Mouse (Mus musculus) MEL (cell line): ENCODE measurements around the gene Sgms1. TPM values are rescaled to one million over a fixed set of nuclear protein-coding genes. Genes with fewer than 3 reads are reported as not detected.

Experiments
- DNase-seq: peaks from one replicate; pipeline ENCODE4 v3.0.0; 2011; ENCODE audit warnings: low read depth, low spot score
- H3K27ac ChIP-seq: 2 replicates; pipeline ENCODE4 v1.5.1; 2012; ENCODE audit warnings: low read depth, mild to moderate bottlenecking, control low read depth, low read length, moderate library complexity; ENCODE audit not compliant: control insufficient read depth
- H3K27me3 ChIP-seq, 2 experiments: fragments of 150-350 bp in 1 of 2; sonication (generic) in 1 of 2; 2 replicates each; pipeline ENCODE4 v1.6.1; 2012; ENCODE audit warnings: low read length in 2 of 2, mild to moderate bottlenecking in 2 of 2, improper control_type of control experiment in 1 of 2, moderate library complexity in 1 of 2; ENCODE audit not compliant: insufficient read depth in 2 of 2, control insufficient read depth in 1 of 2
- H3K36me3 ChIP-seq, 2 experiments: 2 replicates each; pipeline ENCODE4 v1.6.1; 2012 to 2014; ENCODE audit warnings: low read length in 2 of 2, improper control_type of control experiment in 1 of 2, inconsistent platforms in 1 of 2, mild to moderate bottlenecking in 1 of 2; ENCODE audit not compliant: insufficient read depth in 2 of 2, control insufficient read depth in 1 of 2
- H3K4me1 ChIP-seq, 2 experiments: fragments of 150-350 bp in 1 of 2; sonication (generic) in 1 of 2; 2 replicates each; pipeline ENCODE4 v1.6.1; 2012; ENCODE audit warnings: low read length in 2 of 2, improper control_type of control experiment in 1 of 2, mild to moderate bottlenecking in 1 of 2; ENCODE audit not compliant: insufficient read depth in 2 of 2, control insufficient read depth in 1 of 2
- H3K4me3 ChIP-seq, 2 experiments: fragments of 150-350 bp in 1 of 2; sonication (generic) in 1 of 2; 2 replicates each; pipeline ENCODE4 v1.5.1; 2012; ENCODE audit warnings: low read depth in 2 of 2, low read length in 2 of 2, mild to moderate bottlenecking in 2 of 2, moderate library complexity in 2 of 2, control low read depth in 1 of 2, improper control_type of control experiment in 1 of 2; ENCODE audit not compliant: control insufficient read depth in 1 of 2, insufficient read depth in 1 of 2
- H3K79me2 ChIP-seq: 2 replicates; pipeline ENCODE4 v1.6.1; 2012; ENCODE audit warnings: mild to moderate bottlenecking, low read length, moderate library complexity; ENCODE audit not compliant: control insufficient read depth, poor library complexity, insufficient read depth
- H3K9ac ChIP-seq: 2 replicates; pipeline ENCODE4 v1.6.1; 2012; ENCODE audit warnings: low read depth, mild to moderate bottlenecking, control low read depth, low read length, moderate library complexity; ENCODE audit not compliant: control insufficient read depth, poor library complexity, severe bottlenecking
- H3K9me3 ChIP-seq: fragments of 150-350 bp; sonication (generic); replicated peaks from 2 replicates; pipeline ENCODE4 v1.6.1; 2012; ENCODE audit warnings: mild to moderate bottlenecking, low read length, improper control_type of control experiment, moderate library complexity; ENCODE audit not compliant: insufficient read depth
- CTCF ChIP-seq, 3 experiments: IDR thresholded peaks in 2 of 3; conservative IDR thresholded peaks in 1 of 3; 2 replicates each; pipeline ENCODE4 v1.5.1; 2011 to 2012; ENCODE audit warnings: low read length in 3 of 3, low read depth in 2 of 3, mild to moderate bottlenecking in 2 of 3, improper control_type of control experiment in 1 of 3, inconsistent platforms in 1 of 3, mixed read lengths in 1 of 3, moderate library complexity in 1 of 3; ENCODE audit not compliant: control insufficient read depth in 1 of 3, insufficient read depth in 1 of 3, poor library complexity in 1 of 3, severe bottlenecking in 1 of 3
- EP300 ChIP-seq, 2 experiments: IDR thresholded peaks; 2 replicates each; pipeline ENCODE4 v1.6.1; 2011; ENCODE audit warnings: improper control_type of control experiment in 2 of 2, low read length in 2 of 2, low read depth in 1 of 2, mild to moderate bottlenecking in 1 of 2
- MAZ ChIP-seq: IDR thresholded peaks from 2 replicates; pipeline ENCODE4 v1.6.1; 2012; ENCODE audit warnings: low read depth, mild to moderate bottlenecking, inconsistent platforms, low read length, improper control_type of control experiment
- MEF2A ChIP-seq: IDR thresholded peaks from 2 replicates; pipeline ENCODE4 v1.6.1; 2014; ENCODE audit warnings: low read depth, mild to moderate bottlenecking, inconsistent platforms, low read length, improper control_type of control experiment; ENCODE audit not compliant: poor library complexity, insufficient replicate concordance, severe bottlenecking; ENCODE audit errors: extremely low read depth
- RAD21 ChIP-seq: IDR thresholded peaks from 2 replicates; pipeline ENCODE4 v1.6.1; 2011; ENCODE audit warnings: mild to moderate bottlenecking, low read depth, low read length, improper control_type of control experiment
- RCOR1 ChIP-seq: IDR thresholded peaks from 2 replicates; pipeline ENCODE4 v1.6.1; 2012; ENCODE audit warnings: low read depth, mild to moderate bottlenecking, inconsistent platforms, low read length, improper control_type of control experiment
- SMC3 ChIP-seq: IDR thresholded peaks from 2 replicates; pipeline ENCODE4 v1.6.1; 2011; ENCODE audit warnings: low read depth, low read length, improper control_type of control experiment
- UBTF ChIP-seq: IDR thresholded peaks from 2 replicates; pipeline ENCODE4 v1.6.1; 2012; ENCODE audit warnings: low read depth, mild to moderate bottlenecking, inconsistent platforms, low read length, improper control_type of control experiment, moderate library complexity, borderline replicate concordance; ENCODE audit not compliant: insufficient read depth
- ZNF384 ChIP-seq: IDR thresholded peaks from 2 replicates; pipeline ENCODE4 v1.6.1; 2012; ENCODE audit warnings: low read depth, mild to moderate bottlenecking, inconsistent platforms, low read length, improper control_type of control experiment
- polyA plus RNA-seq, 2 experiments: library from polyadenylated mRNA; stranded (reverse) in 1 of 2; unstranded in 1 of 2; fragments of >175 nt in 1 of 2; fragments of >200 nt in 1 of 2; gene quantifications; 2 replicates each; pipeline versions ENCODE4 v1.2.1 to v1.2.4; 2012; ENCODE audit warnings: low replicate concordance in 2 of 2, low read depth in 1 of 2; ENCODE audit not compliant: insufficient read length in 2 of 2, insufficient read depth in 1 of 2, missing spikeins in 1 of 2
- total RNA-seq: library from RNA; depleted of rRNA; stranded (reverse); fragments of 300-350 nt; gene quantifications from 2 replicates; pipeline ENCODE4 v1.2.3, GENCODE M21; 2012

Gene Sgms1
- total and polyA plus RNA-seq, 3 experiments = 16.3 to 18.5 TPM; not detected in 1

GRCm38 (mm10) chr19:32118496-32118895 is 271.0 kb downstream of the Sgms1 start:
- Histone ChIP-seq H3K4me1 (peaks cover 9% of the 10 kb centered on the region in 2 experiments; a peak in 3 of 4 replicates), H3K9me3 (no peaks in the 10 kb centered on the region), H3K36me3 (peaks cover 0 to 16% of the 10 kb centered on the region in 2 experiments; a peak in 2 of 4 replicates), H3K27ac (no peak overlapping the region), H3K9ac (no peak overlapping the region), H3K27me3 (no peaks in the 10 kb centered on the region), H3K4me3 (no peak overlapping the region), H3K79me2 (no peaks in the 10 kb centered on the region)
- TF ChIP-seq UBTF = no peak
- no peak for DNase-seq

- TF ChIP-seq SMC3 (peak; percentile 31), ZNF384 (peak; percentile 88), CTCF (IDR thresholded peaks at IDR 0.05 in 2 of 3, conservative IDR thresholded peaks at IDR 0.05 in 1 of 3; ENCODE audit: control insufficient read depth in 1 of 3, insufficient read depth in 1 of 3, low read depth in 2 of 3, low read length in 3 of 3, poor library complexity in 1 of 3, severe bottlenecking in 1 of 3) (peak; percentile 33 to 42 (median 37)), RAD21 (peak; percentile 6), MAZ (no peak), RCOR1 (no peak)
- H3K79me2 ChIP-seq = no peaks in the 10 kb centered on the region
- no peak overlapping the region for H3K27ac ChIP-seq
- no peaks in the 10 kb centered on the region for H3K9me3 ChIP-seq
- no peak overlapping the region for H3K4me3 ChIP-seq
- no peak overlapping the region for H3K9ac ChIP-seq
- peak; percentile 31 for DNase-seq
- no peaks in the 10 kb centered on the region for H3K27me3 ChIP-seq
- H3K4me1 ChIP-seq = peaks cover 9 to 17% of the 10 kb centered on the region in 2 experiments; a peak in 3 of 4 replicates
- H3K36me3 ChIP-seq = peaks cover 0 to 21% of the 10 kb centered on the region in 2 experiments; a peak in 2 of 4 replicates
Measured at GRCm38 (mm10) chr19:32117484-32118018, 272.0 kb downstream of the Sgms1 start.

GRCm38 (mm10) chr19:32111866-32112790 is 277.4 kb downstream of the Sgms1 start:
- Histone ChIP-seq H3K27me3 (no peaks in the 10 kb centered on the region), H3K9ac (peak overlapping the region; percentile 11; the same call in 1 of the 2 replicates), H3K79me2 (peaks cover 1% of the 10 kb centered on the region; the same call in 1 of the 2 replicates), H3K4me1 (peaks cover 0 to 21% of the 10 kb centered on the region in 2 experiments; a peak in 3 of 4 replicates), H3K9me3 (no peaks in the 10 kb centered on the region), H3K27ac (peak overlapping the region; percentile 33; the same call in 1 of the 2 replicates), H3K4me3 (peak overlapping the region in 1 of 2 experiments; percentile 27; a peak in 2 of 4 replicates), H3K36me3 (peaks cover 0 to 16% of the 10 kb centered on the region in 2 experiments; a peak in 2 of 4 replicates)
- peak; percentile 76 for DNase-seq
- TF ChIP-seq EP300 (IDR thresholded peaks at IDR 0.05; ENCODE audit: low read depth in 1 of 2, low read length in 2 of 2) = peak in 1 of 2 experiments; percentile 75; a peak in 2 of 4 replicates
- no peak for TF ChIP-seq MEF2A
